Mouse (Mus musculus): ENCODE measurements around the gene Aoah.

Aoah gene

DNA sequence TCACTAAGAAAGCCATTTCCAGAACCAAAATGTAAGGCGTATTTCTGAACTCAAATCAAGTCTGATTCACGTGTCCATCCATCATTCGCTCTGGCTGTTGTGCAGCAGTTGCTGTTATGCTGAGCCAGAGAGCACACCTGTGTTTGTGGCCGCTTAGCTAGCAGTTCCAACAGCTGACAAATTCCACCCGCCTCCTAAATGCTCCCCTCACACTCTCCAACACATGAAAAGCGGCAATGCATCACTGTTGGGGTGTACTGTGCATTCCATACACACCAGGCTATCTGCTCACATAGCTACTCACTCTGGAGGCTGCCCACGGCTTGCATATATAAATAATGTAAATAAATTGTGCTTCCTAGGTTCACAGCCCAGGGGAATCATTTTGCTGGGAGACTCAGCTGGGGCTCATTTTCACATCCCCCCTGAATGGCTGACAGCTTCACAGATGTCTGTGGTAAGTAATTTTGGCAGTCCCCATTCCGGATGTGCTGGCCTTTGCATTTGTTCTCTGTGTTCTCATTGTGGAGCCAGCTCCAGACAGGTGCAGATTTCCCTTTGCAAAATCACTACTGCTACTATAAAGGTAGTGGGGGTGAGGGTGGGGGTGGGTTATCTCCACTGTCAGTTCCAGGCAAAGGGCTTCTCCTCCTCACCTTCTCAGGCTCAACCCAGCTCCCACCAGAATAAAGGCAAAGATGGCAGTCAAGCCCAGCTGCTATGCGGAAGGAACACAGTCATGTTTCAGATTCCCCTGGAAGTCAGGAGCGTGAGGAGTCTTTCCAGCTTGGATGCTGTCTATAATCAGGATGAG is 123.0 kb downstream of the Aoah start:
- peak; percentile 30 for DNase-seq

DNA sequence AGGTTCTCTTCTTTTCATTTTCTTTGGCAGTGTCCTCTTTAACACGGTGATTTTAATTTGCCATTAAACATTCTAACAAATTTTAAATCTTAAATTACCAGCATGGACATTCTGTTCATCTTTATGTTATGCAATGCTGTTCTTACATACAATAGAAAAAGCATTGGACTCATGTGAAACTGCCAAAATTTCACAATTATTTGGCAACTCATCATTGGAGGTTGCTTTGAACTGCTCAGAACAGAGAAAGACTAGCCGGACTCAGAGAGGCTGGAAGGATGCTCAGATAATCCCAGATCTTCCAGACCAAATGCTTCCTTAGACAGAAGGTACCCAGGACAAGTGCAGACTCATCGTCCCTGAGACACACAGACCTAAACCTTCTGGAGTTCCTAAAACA is 126.5 kb downstream of the Aoah start:
- DNase-seq = no peak

DNA sequence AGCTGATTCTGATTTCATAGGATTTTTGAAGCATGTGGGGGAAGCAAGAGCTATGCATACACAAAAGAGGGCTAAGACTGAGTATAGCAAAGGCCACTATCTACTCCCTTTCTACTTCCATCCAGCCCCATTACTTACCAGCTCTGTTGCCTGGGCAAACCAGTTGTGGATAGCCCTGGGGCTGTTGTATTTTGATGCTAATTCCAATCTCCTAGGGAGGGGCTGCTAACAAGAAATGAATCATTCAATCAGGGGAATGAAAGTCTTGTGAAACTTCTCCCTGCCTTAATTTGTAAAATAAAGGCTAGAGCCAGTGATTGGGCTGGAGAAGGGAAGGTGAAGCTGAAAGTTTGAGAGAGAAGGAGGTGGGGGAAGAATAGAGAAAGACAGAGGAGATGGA is 142.1 kb downstream of the Aoah start:
- no peak for DNase-seq

DNA sequence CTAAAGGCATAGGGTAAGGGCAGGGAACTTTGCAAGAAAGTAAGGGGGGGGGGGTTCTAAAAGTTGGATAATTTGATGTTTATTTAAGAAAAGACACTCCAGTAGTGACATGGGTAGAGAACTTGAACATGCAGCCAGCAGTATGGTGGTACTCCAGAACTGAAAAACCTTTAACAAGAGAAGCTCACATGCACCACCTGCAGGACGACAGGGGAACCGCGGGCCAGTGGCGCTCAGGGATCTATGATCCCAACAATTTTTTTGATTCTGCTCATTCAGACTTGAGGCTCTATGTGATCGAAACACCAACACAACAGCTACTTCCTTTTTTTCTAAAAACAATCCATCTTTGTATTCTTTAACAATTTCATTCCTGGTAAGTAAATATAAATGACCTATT is 143.5 kb downstream of the Aoah start:
- peak; percentile 30 for DNase-seq

DNA sequence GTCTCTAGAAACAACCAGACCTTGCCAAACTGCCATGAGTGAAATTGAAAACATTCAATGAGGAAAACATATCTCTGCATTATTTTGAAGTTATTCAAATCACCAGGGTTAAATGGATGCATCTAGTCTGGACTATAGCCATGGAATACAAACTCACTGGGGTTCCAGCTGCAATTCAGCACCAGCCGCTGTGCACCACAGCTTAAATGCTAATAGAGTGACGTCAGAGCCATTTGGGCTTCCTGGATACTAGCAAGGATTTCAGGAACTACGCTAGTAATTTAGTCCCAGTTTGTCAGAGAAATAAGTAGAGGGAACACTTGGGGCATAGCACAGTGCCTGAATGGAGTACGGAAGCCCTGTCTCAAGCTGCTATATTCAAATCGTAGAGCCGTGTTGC is 145.2 kb downstream of the Aoah start:
- DNase-seq = peak; percentile 5

DNA sequence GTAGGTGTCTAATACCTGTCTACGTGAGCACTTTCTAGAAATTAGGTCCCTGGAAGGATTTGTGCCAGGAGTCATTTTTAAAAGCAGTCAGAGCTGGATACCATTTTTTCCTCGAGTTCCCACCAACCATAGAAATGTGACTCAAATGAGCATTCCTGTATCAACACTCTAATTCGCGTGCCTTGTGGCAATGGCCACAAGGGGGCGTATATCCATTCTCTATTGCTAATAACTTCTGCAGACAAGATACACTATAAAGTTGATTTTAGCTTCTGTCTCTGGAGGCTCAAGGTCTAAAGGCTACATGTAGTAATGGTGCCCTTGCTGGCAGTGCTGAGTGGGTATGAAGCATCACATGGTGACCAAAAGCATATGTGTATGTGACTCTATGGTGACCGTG is 146.5 kb downstream of the Aoah start:
- no peak for DNase-seq

DNA sequence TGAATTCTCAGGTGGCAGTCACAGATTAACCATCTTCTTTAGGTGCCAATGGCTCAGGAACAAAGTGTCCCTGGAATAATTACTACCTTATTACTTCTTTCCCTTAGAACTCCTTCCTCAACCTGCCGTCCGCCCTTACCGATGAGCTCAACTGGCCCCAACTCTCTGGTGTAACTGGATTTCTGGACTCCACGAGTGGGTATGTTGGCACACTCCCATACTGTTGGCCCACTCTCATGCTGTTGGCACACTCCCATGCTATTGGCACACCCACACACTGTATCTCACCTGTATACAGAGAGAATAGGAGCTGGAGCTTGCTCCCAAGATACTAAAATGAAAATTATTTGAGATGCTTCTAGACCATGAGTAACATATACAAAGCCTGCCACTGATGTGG is 147.8 kb downstream of the Aoah start:
- no peak for DNase-seq

DNA sequence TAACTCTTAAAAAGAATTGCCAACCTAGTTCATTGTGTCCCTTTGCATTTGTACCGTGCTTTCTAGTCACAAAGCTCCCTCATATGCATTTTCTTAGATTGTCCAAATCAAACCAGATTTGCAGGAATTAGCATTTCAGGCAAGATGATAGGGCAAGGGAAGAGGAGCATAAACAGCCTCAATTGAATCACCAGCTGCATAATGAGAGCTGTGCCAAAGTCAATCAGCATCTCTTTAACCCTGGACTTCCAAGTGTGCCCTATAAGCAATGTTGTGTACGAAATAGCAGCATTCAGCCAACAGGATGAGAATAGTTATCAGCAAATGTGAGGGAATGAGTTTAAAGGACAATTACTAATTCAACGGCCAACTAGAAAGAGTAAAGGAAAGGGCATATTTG is 169.2 kb downstream of the Aoah start:
- DNase-seq = no peak

DNA sequence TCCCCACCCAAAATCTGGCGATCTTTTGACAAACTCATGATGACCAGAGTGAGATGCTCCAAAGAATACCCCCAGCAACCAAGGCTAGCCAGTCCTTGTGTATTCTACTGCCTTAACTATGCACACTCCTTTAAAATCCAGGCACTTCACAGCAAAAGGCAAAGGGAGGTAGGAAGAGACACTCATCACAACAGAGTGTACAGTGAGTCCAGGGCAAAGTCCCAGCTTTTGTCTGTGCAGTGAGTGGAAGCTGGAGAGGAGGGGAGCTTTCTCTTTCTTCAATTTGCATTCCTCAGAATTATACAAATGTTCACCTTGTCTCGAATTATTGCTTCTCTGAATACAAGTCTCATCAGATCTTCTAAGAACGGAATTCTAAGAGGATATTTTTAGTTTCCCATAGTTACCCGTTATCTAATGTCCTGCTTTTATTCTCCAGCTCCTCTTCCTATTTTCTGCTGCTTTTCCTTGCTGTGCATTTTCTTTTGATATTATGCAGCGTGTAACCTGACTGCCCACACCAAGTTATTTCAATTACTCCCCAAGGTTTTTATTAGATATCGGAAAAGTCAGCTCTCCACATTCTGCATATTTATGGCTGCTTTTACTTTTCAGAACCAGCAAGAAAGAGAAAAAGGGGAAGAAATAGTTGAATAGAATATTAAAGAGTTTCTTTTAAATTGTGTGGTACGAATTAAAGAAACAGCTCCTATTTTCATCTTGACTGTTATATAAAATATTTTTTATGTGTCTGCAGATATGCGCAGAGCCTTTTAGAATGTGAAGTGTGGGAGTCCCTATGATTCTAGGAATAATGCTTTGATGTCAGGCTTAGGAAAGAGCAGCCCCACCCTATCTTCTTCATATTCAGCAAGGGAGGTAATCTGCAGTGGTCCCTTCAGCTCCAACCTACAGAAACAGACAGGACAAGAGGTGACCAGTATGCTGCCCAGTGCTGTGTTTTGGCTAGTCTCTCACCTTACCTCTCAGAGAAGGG is 187.6 kb downstream of the Aoah start:
- DNase-seq = no peak

DNA sequence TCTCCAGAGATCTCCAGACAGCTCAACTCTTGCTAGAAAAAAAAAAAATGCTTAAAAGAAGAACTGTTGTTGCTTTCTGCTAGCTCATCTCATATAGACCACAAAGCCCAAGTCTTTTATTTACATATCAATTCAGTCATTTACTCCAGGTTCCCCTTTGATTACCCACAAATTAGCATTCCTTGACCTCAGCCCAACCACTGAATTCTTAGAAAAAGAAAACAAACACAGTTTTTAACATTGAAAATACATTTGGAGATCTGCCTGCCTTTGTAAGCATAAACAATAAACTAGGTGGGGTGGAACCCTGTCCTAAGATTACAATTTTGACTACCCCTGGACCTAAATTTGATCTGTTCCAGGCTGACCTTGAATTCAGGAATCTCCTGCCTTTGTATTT is 191.6 kb downstream of the Aoah start:
- DNase-seq = no peak

DNA sequence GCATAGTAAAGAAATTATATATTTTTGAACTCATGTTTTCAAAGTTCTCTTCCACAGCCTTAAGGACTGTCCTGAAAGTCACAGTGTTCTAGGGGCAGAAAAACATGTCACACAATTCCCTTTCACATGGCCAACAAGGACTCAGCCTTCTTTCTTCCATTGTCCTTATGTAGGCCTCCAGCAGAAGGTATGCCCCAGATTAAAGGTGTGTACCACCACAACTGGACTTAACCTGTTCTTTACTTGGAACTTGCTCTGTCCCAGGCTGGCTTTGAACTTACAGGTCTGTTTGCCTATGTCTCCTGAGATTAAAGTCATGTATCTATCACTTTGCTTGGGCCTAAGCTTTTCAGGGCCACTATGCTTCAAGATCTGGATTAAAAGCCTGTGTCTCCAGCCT is 192.0 kb downstream of the Aoah start:
- DNase-seq = no peak

DNA sequence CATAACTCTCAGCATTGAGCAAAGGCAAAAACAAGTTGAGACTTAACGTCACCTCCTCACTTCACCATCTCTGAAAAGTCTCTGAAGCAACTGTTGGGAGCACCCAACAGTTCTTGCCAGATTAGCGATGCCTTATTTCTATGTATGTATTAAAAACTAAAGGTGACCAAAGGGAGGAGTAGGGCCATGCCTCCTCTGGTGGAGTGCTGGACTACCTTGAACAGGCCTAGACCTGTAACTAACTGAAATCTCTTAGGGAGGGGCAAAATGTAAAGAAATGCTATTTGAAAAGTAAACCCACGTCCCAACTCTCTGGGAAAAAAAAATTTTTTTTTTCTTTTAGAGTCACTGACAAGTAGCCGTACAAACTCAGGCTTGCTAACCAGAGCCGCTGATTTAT is 211.3 kb downstream of the Aoah start:
- no peak for DNase-seq

DNA sequence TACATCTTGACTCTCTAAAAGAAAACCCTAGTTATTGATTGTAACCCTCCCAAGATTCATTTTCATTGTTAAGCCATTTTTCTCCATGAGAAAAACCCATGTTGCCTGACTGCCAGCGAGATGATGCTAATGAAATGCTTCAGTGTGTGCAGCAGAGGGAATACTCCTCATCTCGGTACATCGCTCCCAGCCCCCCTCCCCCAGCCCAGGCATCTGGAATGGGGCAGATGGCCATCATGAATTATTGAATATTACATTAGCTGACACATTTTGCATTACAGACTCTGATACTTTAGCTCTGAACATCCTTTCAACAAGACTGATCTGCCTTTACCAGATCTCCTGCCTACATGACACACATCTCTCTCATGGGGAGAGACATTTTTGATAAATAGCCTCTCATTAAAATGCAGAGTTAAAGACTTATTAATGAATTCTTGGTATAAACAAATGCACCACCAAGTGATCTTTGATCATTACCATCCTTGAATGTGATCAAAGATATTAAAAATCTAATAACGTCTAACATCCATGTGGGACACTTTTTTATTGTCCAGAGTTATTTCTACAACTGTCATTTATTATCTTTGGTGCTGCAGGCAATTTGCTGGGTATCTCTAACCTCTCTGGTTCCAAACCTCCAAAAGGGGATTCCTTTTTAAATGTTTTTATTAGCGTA is 211.9 kb downstream of the Aoah start:
- peak; percentile 15 for DNase-seq

DNA sequence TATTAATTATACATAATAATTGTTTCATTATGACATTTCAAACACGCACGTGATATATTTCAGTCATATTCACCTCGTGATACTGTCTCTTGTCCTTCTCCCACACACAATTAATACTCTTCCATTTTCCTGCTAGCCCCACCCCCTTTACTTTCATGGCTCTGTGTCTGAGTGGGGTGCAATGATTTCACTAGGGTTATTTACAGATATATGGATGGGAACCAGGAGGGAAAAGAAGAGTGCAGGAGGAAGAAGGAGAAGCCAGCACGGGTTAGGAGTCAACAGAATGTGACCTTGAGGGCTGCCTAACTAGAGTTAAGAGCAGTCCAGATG is 212.4 kb downstream of the Aoah start:
- no peak for DNase-seq

DNA sequence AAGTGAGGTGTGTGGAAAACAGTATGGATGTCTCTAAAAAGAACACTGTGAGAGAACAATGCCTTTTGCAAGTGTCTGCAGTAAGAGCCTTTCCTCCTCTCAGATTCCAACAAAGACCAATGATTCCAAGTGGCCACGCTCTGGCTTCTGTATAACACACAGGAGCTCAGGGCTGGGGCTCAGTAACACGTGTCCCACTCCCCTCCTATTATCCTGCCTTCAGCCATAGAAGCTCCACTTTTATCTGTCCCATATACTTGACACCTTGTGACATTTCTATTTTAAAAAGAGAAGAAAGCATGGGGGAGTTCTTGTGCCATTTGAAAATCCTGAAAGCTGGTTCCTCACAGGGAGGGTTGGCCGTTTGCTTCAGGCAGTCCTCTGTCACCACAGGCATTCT is 219.7 kb downstream of the Aoah start:
- no peak for DNase-seq

DNA sequence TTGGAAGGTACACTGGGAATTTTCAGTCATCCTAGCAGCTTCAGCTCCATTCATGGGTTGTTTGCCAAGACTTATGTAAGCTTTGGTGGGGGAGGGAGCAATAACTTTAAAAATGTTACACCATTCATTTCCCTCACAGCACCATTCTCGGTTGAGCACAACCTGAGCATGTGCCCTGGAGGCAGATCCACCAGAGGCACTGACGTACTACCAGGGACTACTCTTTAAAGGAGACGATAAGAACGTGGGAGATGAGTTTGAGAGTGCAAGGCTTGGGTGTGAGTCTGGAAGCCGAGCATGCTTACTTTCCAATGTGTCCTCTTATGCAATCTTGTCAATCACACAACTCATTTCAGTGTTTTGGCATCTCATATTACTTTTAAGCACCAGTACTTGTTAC is 230.9 kb downstream of the Aoah start:
- no peak for DNase-seq

DNA sequence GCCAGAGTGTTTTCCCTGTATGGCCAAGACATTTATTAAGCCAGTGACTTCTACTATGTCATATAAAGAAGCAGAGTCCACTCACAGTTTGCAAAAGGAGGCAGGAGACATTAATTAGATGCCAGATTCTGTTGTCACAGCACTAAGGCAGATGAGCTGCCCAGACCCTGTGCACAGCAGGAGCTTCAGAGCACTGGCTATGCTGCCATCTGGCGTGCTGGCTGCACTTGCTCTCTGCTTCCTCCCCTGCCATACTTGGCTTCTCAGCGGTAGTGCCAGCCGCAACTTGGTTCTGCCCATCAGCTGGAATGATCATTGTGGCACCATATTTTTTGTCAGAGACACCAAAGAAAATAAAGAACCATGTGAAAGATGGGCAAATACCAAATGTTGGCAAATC is 239.3 kb downstream of the Aoah start:
- DNase-seq = peak; percentile 24

DNA sequence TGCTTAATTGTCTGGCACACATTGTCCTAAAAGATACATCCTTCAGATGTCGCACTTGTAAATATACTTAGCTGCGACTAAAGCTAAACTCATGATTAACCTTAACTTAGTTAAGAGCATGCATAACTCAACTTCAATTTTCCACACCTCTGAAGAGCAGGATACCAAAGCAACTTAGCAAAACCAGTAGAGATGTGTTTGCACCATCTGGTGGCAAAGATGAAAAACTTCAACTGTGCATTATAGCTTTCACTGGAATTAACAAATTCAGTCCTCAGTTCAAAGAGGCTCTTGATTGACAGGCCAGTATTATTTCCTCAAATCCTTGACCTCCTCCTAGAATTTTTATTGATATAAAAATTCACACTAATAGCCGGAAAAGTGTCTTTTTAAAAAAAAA is 241.1 kb downstream of the Aoah start:
- DNase-seq = no peak

DNA sequence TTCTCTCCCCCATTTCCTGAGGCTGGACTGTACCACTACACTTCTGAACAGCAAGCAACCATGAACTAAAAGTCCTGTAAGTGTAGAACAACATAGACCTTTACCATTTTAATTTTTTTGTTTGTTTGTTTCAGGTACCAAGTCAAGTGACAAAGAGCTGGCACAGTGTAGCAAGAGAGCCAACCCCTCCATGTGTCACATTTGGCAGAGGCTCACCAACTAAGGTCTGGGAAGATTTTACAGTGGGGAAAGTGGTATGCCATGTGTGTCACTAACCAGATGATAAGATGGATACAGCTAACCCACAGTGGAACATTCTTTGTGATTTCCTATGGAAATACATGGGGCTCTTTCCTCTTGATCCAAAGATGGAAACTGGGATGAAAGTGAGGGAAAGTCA is 242.1 kb downstream of the Aoah start:
- no peak for DNase-seq

DNA sequence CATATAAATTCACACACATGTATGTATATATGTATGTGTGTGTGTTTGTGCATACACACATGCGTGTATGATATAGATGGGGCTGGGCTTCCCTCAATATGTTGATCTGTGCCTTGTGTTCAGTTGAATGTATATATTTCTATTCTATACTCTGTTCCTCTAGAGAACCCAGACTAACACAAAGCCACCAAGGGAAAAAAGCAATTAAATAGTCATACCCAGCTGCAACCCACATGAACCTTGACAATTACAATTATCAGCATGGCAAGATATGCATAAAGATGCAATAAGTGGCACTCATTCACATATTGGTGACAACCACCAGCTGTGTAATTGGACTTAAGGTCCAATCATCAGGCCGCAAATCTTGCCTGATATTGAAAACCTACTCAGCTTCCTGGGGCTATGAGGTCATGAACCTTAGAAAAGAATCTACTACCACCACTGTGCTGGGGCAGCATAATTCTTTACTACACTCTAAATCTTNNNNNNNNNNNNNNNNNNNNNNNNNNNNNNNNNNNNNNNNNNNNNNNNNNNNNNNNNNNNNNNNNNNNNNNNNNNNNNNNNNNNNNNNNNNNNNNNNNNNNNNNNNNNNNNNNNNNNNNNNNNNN is 246.8 kb downstream of the Aoah start:
- no peak for DNase-seq

DNA sequence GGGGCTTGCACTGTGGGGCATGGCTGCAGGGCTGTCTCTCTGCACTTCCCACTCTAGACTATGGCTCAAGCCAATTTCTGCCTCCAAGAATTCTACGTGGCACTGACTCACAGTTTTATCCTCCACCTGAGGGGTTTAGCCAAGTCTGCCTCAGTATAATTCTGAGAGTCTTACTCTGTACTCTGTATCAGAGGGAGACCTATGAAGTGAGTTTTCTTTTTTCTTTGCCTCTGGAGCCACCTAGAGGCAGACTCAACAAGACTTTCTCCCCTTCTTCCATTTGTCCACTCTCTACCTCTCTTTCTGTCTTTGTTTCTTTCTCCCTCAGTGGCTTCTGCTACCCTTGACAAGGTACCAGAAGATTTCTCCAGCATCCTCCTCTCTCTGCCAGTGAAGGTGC is 256.2 kb downstream of the Aoah start:
- no peak for DNase-seq

DNA sequence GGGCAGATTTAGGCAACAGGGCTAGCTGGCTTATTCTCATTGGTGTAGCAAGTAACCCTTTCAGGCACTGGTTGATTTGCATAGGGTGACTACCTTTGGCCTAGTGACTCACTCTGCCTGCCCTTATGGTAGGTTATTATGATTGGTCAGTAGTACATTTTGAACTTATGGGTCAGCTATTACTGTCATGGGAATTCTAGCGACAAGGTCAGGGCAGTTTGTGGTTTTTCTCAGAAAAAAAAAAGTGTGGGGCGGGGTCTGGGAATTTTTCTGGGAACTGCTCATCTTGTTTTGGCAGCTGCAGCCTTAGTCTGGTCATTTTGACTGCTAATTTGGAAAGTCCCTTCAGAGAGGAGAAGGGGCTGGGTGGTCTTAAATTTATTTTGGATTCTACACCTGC is 272.1 kb downstream of the Aoah start:
- DNase-seq = no peak

DNA sequence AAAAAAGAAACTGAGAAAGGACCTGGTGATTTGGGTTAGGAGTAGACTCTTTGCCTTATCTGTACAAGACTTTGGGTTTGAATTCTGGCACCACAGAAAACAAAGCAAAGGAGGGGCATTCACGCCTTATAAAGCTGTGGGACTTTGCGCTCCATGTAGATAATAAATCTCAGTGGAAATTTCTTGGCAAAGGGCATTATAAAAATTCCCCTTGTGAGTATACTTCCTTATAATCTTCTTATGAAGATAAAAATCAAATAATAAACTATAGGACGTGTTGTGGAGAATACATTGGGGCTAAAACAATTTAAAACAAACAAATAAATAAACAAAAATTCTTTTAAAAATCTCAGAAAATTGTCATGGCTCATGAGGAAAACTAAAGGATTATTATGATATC is 280.9 kb downstream of the Aoah start, which contains the start of gene Olfr1370:
Olfr1370 (minus strand) TSS at position 101 of the 400 bp plus-strand sequence.
- no peak for DNase-seq
